Mouse (Mus musculus): ENCODE data around the gene Chchd3. TPM values are rescaled to one million over a fixed set of nuclear protein-coding genes. Genes with fewer than 3 reads are reported as not detected.

Gene Chchd3
- total and polyA plus RNA-seq, 3 experiments: 145 to 246 (median 190) TPM

DNA sequence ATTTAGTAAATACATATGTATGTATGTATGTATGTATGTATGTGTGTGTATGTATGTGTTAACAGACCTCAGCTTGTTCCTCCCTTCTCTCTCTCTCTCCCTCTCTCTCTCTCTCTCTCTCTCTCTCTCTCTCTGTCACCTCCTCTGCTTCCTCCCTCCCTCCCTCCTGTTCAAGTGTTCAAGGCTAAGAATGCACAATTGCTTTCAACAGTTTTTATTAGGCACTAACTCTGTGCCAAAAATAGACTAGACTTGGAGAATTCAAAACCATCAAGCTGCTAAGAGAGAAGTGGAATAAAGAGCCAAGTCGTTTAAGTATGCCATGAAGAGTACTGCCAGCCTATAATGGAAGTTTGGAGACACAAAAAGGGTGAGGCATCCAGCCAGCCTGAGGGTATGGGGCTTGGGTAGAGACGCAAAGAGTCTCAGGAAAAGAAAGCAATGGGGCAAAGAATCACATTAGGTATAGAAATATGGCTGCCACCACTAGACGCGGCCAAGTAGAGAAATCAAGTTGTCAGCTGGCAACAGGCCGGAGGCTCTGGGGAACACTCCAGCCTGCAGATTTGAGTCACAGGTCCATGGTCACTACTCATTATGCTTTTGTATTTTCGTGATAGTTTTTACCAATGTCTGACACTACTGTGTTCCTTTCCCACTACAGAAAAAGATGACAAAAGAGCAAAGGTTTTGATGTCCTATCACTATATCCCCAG, 10.2 kb downstream of the Chchd3 start:
- peaks cover 26% of the 10 kb centered on the region for H3K4me1 ChIP-seq (ENCODE audit: insufficient read depth, low read depth, low read length)
- H3K4me3 ChIP-seq (ENCODE audit: low read depth, low read length): no peak overlapping the region
- DNase-seq (ENCODE audit: low spot score): no peak
- peaks cover 71% of the 10 kb centered on the region for H3K36me3 ChIP-seq (replicated peaks)
- no peaks in the 10 kb centered on the region for H3K27me3 ChIP-seq (ENCODE audit: insufficient read depth, low read length)
- no peak for TF ChIP-seq POLR2AphosphoS5 (IDR thresholded peaks at IDR 0.05; ENCODE audit: insufficient replicate concordance, low read depth, low read length)
- TF ChIP-seq CTCF (IDR thresholded peaks at IDR 0.05; ENCODE audit: low read depth, low read length): no peak
- H3K9me3 ChIP-seq (replicated peaks): no peaks in the 10 kb centered on the region
- no peak for ATAC-seq (ENCODE audit: extremely low read depth, insufficient number of reproducible peaks, low FRiP score, poor library complexity, severe bottlenecking)

DNA sequence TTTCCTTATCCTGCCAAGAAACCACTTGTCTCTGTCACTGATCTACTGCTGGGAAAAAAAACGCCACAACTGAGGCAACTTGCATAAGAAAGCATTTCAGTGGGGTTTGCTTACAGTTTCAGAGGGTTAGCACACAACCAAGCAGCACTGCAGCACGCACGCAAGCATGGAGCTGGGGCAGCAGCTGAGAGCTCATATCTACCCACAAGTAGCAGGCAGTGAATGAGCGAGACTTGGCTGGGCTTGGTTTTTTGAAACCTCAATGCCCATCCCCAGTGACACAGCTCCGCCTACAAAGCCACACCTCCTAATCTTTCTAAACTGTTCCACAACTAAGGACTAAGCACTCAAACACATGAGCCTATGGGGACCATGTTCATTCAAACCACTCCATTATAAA, 16.6 kb downstream of the Chchd3 start:
- Histone ChIP-seq H3K36me3 (replicated peaks) (peaks cover 75% of the 10 kb centered on the region), H3K27me3 (ENCODE audit: insufficient read depth, low read length) (no peaks in the 10 kb centered on the region), H3K9me3 (replicated peaks) (no peaks in the 10 kb centered on the region), H3K4me1 (ENCODE audit: insufficient read depth, low read depth, low read length) (peaks cover 8% of the 10 kb centered on the region; the same call in 1 of the 2 replicates), H3K4me3 (ENCODE audit: low read depth, low read length) (no peak overlapping the region)
- DNase-seq (ENCODE audit: low spot score): no peak
- no peak for ATAC-seq (ENCODE audit: extremely low read depth, insufficient number of reproducible peaks, low FRiP score, poor library complexity, severe bottlenecking)
- TF ChIP-seq POLR2AphosphoS5 (IDR thresholded peaks at IDR 0.05; ENCODE audit: insufficient replicate concordance, low read depth, low read length) (no peak), GATA1 (IDR thresholded peaks at IDR 0.05; ENCODE audit: borderline replicate concordance, low read length) (no peak), CTCF (IDR thresholded peaks at IDR 0.05; ENCODE audit: low read depth, low read length) (no peak), GATA2 (IDR thresholded peaks at IDR 0.05; ENCODE audit: borderline replicate concordance, low read depth, low read length) (no peak), TAL1 (conservative IDR thresholded peaks at IDR 0.05; ENCODE audit: low read depth, low read length) (no peak)

DNA sequence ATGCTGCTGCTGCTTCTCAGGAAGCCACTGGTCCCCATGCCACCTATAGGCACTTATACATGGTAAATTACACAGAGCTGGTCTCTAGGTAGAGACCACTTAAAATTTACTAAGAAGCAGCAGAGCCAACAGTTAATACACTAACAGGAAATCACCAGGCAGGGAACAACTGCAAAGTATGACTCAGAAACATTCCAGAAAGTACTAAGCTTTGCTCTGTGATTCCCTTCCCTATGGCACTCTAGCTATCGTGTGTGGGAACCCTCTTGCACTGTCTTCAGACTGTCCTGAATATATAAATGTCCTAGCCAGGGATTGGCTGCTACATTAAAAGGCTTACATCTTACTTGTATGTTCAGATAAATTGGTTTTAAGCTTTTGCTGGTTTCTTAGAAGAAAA, 17.2 kb downstream of the Chchd3 start:
- TF ChIP-seq GATA2 (IDR thresholded peaks at IDR 0.05; ENCODE audit: borderline replicate concordance, low read depth, low read length) (no peak), GATA1 (IDR thresholded peaks at IDR 0.05; ENCODE audit: borderline replicate concordance, low read length) (no peak), CTCF (IDR thresholded peaks at IDR 0.05; ENCODE audit: low read depth, low read length) (no peak), POLR2AphosphoS5 (IDR thresholded peaks at IDR 0.05; ENCODE audit: insufficient replicate concordance, low read depth, low read length) (no peak), TAL1 (conservative IDR thresholded peaks at IDR 0.05; ENCODE audit: low read depth, low read length) (no peak)
- Histone ChIP-seq H3K4me1 (ENCODE audit: insufficient read depth, low read depth, low read length) (peaks cover 8% of the 10 kb centered on the region; the same call in 1 of the 2 replicates), H3K27me3 (ENCODE audit: insufficient read depth, low read length) (no peaks in the 10 kb centered on the region), H3K36me3 (replicated peaks) (peaks cover 74% of the 10 kb centered on the region), H3K9me3 (replicated peaks) (no peaks in the 10 kb centered on the region), H3K4me3 (ENCODE audit: low read depth, low read length) (no peak overlapping the region)
- no peak for ATAC-seq (ENCODE audit: extremely low read depth, insufficient number of reproducible peaks, low FRiP score, poor library complexity, severe bottlenecking)
- DNase-seq (ENCODE audit: low spot score): no peak

DNA sequence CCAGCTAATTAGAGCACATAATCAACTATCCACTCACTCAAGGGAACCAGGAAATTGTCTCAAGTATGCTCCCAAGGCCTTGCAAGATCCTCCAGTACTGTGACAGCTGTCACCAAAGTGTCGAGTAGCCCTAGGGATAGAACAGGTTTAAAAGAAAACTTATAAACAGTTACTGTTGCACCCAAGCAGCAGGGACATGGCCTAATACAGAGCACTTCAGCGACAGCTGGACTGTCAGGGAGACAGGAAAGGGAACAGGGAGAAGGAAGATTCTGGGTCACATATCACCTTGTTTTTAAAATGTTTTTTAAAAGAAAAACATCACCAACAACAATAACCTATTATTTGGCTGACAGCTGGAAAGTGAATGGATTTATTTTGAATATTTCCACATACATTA, 18.1 kb downstream of the Chchd3 start:
- DNase-seq (ENCODE audit: low spot score) (no peak), ATAC-seq (ENCODE audit: extremely low read depth, insufficient number of reproducible peaks, low FRiP score, poor library complexity, severe bottlenecking) (no peak)
- Histone ChIP-seq H3K36me3 (replicated peaks) (peaks cover 78% of the 10 kb centered on the region), H3K9me3 (replicated peaks) (no peaks in the 10 kb centered on the region), H3K4me1 (ENCODE audit: insufficient read depth, low read depth, low read length) (peaks cover 8% of the 10 kb centered on the region; the same call in 1 of the 2 replicates), H3K27me3 (ENCODE audit: insufficient read depth, low read length) (no peaks in the 10 kb centered on the region), H3K4me3 (ENCODE audit: low read depth, low read length) (no peak overlapping the region)
- TF ChIP-seq TAL1 (conservative IDR thresholded peaks at IDR 0.05; ENCODE audit: low read depth, low read length) (no peak), CTCF (IDR thresholded peaks at IDR 0.05; ENCODE audit: low read depth, low read length) (no peak), POLR2AphosphoS5 (IDR thresholded peaks at IDR 0.05; ENCODE audit: insufficient replicate concordance, low read depth, low read length) (no peak), GATA1 (IDR thresholded peaks at IDR 0.05; ENCODE audit: borderline replicate concordance, low read length) (no peak), GATA2 (IDR thresholded peaks at IDR 0.05; ENCODE audit: borderline replicate concordance, low read depth, low read length) (no peak)

DNA sequence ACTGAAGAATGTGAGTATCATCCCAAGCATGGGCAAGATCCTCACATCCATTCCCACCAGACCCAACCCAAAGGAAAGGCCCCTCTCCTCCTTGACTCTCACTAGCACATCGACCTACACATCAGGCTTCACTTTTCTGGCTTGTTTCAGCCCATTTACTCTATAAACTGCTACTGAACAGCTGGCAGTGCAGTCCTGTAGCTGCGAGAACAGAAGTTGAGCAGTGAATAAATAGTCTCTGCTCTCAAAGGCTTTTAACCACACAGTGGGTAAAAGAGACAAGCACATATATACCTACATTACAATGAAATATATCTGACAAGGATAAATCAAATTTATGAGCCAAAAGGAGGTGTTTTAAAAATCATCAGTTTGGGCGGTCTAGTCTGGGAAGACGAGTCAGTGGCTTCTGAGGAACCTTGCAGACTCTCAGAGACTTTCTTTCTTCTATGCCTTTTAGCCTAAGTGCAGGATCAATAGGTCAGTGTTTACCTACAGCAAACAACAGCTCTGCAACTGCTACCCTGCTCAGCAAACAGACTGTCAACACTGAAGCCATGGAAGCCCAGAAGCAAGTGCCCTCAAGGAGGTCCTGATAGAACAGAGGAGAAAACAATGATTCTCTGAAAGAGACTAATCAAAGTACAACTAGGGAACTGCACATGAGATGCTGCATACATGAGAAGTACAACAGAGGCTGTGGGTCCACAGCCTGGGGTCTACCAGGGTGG, 19.5 kb downstream of the Chchd3 start:
- H3K27me3 ChIP-seq (ENCODE audit: insufficient read depth, low read length): no peaks in the 10 kb centered on the region
- H3K9me3 ChIP-seq (replicated peaks): no peaks in the 10 kb centered on the region
- H3K4me3 ChIP-seq (ENCODE audit: low read depth, low read length): no peak overlapping the region
- no peak for DNase-seq (ENCODE audit: low spot score)
- no peak for TF ChIP-seq POLR2AphosphoS5 (IDR thresholded peaks at IDR 0.05; ENCODE audit: insufficient replicate concordance, low read depth, low read length)
- TF ChIP-seq TAL1 (conservative IDR thresholded peaks at IDR 0.05; ENCODE audit: low read depth, low read length): no peak
- TF ChIP-seq GATA2 (IDR thresholded peaks at IDR 0.05; ENCODE audit: borderline replicate concordance, low read depth, low read length): no peak
- TF ChIP-seq GATA1 (IDR thresholded peaks at IDR 0.05; ENCODE audit: borderline replicate concordance, low read length): no peak
- no peak for TF ChIP-seq CTCF (IDR thresholded peaks at IDR 0.05; ENCODE audit: low read depth, low read length)
- no peak for ATAC-seq (ENCODE audit: extremely low read depth, insufficient number of reproducible peaks, low FRiP score, poor library complexity, severe bottlenecking)
- H3K4me1 ChIP-seq (ENCODE audit: insufficient read depth, low read depth, low read length): peaks cover 8% of the 10 kb centered on the region; the same call in 1 of the 2 replicates
- H3K36me3 ChIP-seq (replicated peaks): peaks cover 81% of the 10 kb centered on the region

DNA sequence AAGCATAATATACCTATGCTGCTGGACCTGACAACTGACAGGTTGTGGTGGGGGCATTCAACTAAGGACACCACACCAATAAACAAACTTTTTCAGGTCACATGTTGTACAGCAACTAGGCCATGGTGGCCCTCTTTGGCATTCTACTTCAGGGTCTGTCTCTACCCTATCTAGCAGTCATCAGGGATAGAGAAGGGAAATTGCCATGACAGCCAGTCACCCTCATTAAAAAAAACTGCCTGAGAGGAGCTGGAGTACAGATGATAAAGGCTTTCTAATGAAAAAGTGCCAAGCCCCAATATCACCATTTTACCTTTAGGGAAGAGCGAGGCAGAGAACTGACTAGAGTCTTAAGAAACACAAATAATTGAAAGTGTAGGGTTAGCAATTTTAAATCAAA, 27.5 kb downstream of the Chchd3 start:
- Histone ChIP-seq H3K9me3 (replicated peaks) (no peaks in the 10 kb centered on the region), H3K27me3 (ENCODE audit: insufficient read depth, low read length) (no peaks in the 10 kb centered on the region), H3K4me1 (ENCODE audit: insufficient read depth, low read depth, low read length) (no peaks in the 10 kb centered on the region), H3K36me3 (replicated peaks) (peaks cover 76% of the 10 kb centered on the region), H3K4me3 (ENCODE audit: low read depth, low read length) (no peak overlapping the region)
- TF ChIP-seq GATA1 (IDR thresholded peaks at IDR 0.05; ENCODE audit: borderline replicate concordance, low read length) (no peak), CTCF (IDR thresholded peaks at IDR 0.05; ENCODE audit: low read depth, low read length) (no peak), TAL1 (conservative IDR thresholded peaks at IDR 0.05; ENCODE audit: low read depth, low read length) (no peak), POLR2AphosphoS5 (IDR thresholded peaks at IDR 0.05; ENCODE audit: insufficient replicate concordance, low read depth, low read length) (no peak)
- DNase-seq (ENCODE audit: low spot score): no peak
- no peak for ATAC-seq (ENCODE audit: extremely low read depth, insufficient number of reproducible peaks, low FRiP score, poor library complexity, severe bottlenecking)

Data from G1E (cell line).